Mouse (Mus musculus): ENCODE results near the gene Ssbp3. TPM values are rescaled to one million over a fixed set of nuclear protein-coding genes. Genes with fewer than 3 reads are reported as not detected.

Gene Ssbp3
- polyA plus RNA-seq, 1 experiment from 2014 or later, result 43.3 TPM

- Histone ChIP-seq H3K9ac (ENCODE audit: low read length) (no peak overlapping the region), H3K9me3 (ENCODE audit: control insufficient read depth, low read length) (no peaks in the 10 kb centered on the region; the same call in 1 of the 2 replicates), H3K4me1 (ENCODE audit: control insufficient read depth in 2 of 2, insufficient read depth in 2 of 2, low read length in 2 of 2) (no peaks in the 10 kb centered on the region), H3K36me3 (ENCODE audit: control insufficient read depth, insufficient read depth, low read length) (no peaks in the 10 kb centered on the region), H3K27me3 (ENCODE audit: control insufficient read depth, insufficient read depth, low read length) (no peaks in the 10 kb centered on the region), H3K27ac (replicated peaks in 1 of 2; ENCODE audit: control insufficient read depth in 1 of 2, insufficient read depth in 1 of 2, low read depth in 2 of 2, low read length in 2 of 2) (no peak overlapping the region), H3K4me2 (ENCODE audit: low read length) (no peak overlapping the region), H3K4me3 (ENCODE audit: control insufficient read depth in 1 of 2, insufficient read depth in 1 of 2, low read depth in 1 of 2, low read length in 2 of 2) (no peak overlapping the region)
- no peak for ATAC-seq (ENCODE audit: insufficient number of reproducible peaks, insufficient read depth, low FRiP score, low read depth)
- WGBS, result 81% methylated on average over 8 of the region's 8 CpGs
Measured at GRCm38 (mm10) chr4:106896086-106896485, 14.4 kb upstream of the Ssbp3 start.

- H3K4me3 ChIP-seq (ENCODE audit: control insufficient read depth in 1 of 2, insufficient read depth in 1 of 2, low read depth in 1 of 2, low read length in 2 of 2), result no peak overlapping the region
- H3K4me2 ChIP-seq (ENCODE audit: low read length), result no peak overlapping the region
- no peak overlapping the region for H3K9ac ChIP-seq (ENCODE audit: low read length)
- 58% methylated on average over 5 of the region's 5 CpGs for WGBS
- no peak for ATAC-seq (ENCODE audit: insufficient number of reproducible peaks, insufficient read depth, low FRiP score, low read depth)
- H3K9me3 ChIP-seq (ENCODE audit: control insufficient read depth, low read length), result no peaks in the 10 kb centered on the region
- H3K27me3 ChIP-seq (ENCODE audit: control insufficient read depth, insufficient read depth, low read length), result no peaks in the 10 kb centered on the region
- H3K36me3 ChIP-seq (ENCODE audit: control insufficient read depth, insufficient read depth, low read length), result no peaks in the 10 kb centered on the region
- H3K4me1 ChIP-seq (ENCODE audit: control insufficient read depth in 2 of 2, insufficient read depth in 2 of 2, low read length in 2 of 2), result peaks cover 3 to 4% of the 10 kb centered on the region in 2 experiments; a peak in 1 of 4 replicates
- H3K27ac ChIP-seq (replicated peaks in 1 of 2; ENCODE audit: control insufficient read depth in 1 of 2, insufficient read depth in 1 of 2, low read depth in 2 of 2, low read length in 2 of 2), result no peak overlapping the region
Measured at GRCm38 (mm10) chr4:106898923-106899322, 11.6 kb upstream of the Ssbp3 start.

- Histone ChIP-seq H3K27me3 (ENCODE audit: control insufficient read depth, insufficient read depth, low read length) (no peaks in the 10 kb centered on the region), H3K36me3 (ENCODE audit: control insufficient read depth, insufficient read depth, low read length) (no peaks in the 10 kb centered on the region), H3K4me2 (ENCODE audit: low read length) (no peak overlapping the region), H3K4me3 (ENCODE audit: control insufficient read depth in 1 of 2, insufficient read depth in 1 of 2, low read depth in 1 of 2, low read length in 2 of 2) (no peak overlapping the region), H3K27ac (replicated peaks in 1 of 2; ENCODE audit: control insufficient read depth in 1 of 2, insufficient read depth in 1 of 2, low read depth in 2 of 2, low read length in 2 of 2) (no peak overlapping the region), H3K9ac (ENCODE audit: low read length) (no peak overlapping the region), H3K9me3 (ENCODE audit: control insufficient read depth, low read length) (no peaks in the 10 kb centered on the region), H3K4me1 (ENCODE audit: control insufficient read depth in 2 of 2, insufficient read depth in 2 of 2, low read length in 2 of 2) (peaks cover 3 to 4% of the 10 kb centered on the region in 2 experiments; a peak in 1 of 4 replicates)
- ATAC-seq (ENCODE audit: insufficient number of reproducible peaks, insufficient read depth, low FRiP score, low read depth), result no peak
- WGBS, result 81% methylated on average over 3 of the region's 3 CpGs
Measured at GRCm38 (mm10) chr4:106899471-106899870, 11.0 kb upstream of the Ssbp3 start.

GRCm38 (mm10) chr4:106900718-106901117, 9.8 kb upstream of the Ssbp3 start:
- Histone ChIP-seq H3K4me2 (ENCODE audit: low read length) (no peak overlapping the region), H3K4me1 (ENCODE audit: control insufficient read depth in 2 of 2, insufficient read depth in 2 of 2, low read length in 2 of 2) (peaks cover 3 to 4% of the 10 kb centered on the region in 2 experiments; a peak in 1 of 4 replicates), H3K9me3 (ENCODE audit: control insufficient read depth, low read length) (no peaks in the 10 kb centered on the region), H3K27me3 (ENCODE audit: control insufficient read depth, insufficient read depth, low read length) (no peaks in the 10 kb centered on the region), H3K36me3 (ENCODE audit: control insufficient read depth, insufficient read depth, low read length) (no peaks in the 10 kb centered on the region), H3K27ac (replicated peaks in 1 of 2; ENCODE audit: control insufficient read depth in 1 of 2, insufficient read depth in 1 of 2, low read depth in 2 of 2, low read length in 2 of 2) (no peak overlapping the region), H3K4me3 (ENCODE audit: control insufficient read depth in 1 of 2, insufficient read depth in 1 of 2, low read depth in 1 of 2, low read length in 2 of 2) (no peak overlapping the region), H3K9ac (ENCODE audit: low read length) (no peak overlapping the region)
- ATAC-seq (ENCODE audit: insufficient number of reproducible peaks, insufficient read depth, low FRiP score, low read depth), result no peak
- 35% methylated on average over 6 of the region's 6 CpGs for WGBS

GRCm38 (mm10) chr4:106901610-106902009, 8.9 kb upstream of the Ssbp3 start:
- H3K4me2 ChIP-seq (ENCODE audit: low read length), result no peak overlapping the region
- peaks cover 3 to 5% of the 10 kb centered on the region in 2 experiments; a peak in 2 of 4 replicates for H3K4me1 ChIP-seq (ENCODE audit: control insufficient read depth in 2 of 2, insufficient read depth in 2 of 2, low read length in 2 of 2)
- WGBS, result 81% methylated on average over 3 of the region's 3 CpGs
- H3K4me3 ChIP-seq (ENCODE audit: control insufficient read depth in 1 of 2, insufficient read depth in 1 of 2, low read depth in 1 of 2, low read length in 2 of 2), result no peak overlapping the region
- no peaks in the 10 kb centered on the region for H3K9me3 ChIP-seq (ENCODE audit: control insufficient read depth, low read length)
- H3K36me3 ChIP-seq (ENCODE audit: control insufficient read depth, insufficient read depth, low read length), result no peaks in the 10 kb centered on the region
- H3K9ac ChIP-seq (ENCODE audit: low read length), result no peak overlapping the region
- no peak for ATAC-seq (ENCODE audit: insufficient number of reproducible peaks, insufficient read depth, low FRiP score, low read depth)
- no peak overlapping the region for H3K27ac ChIP-seq (replicated peaks in 1 of 2; ENCODE audit: control insufficient read depth in 1 of 2, insufficient read depth in 1 of 2, low read depth in 2 of 2, low read length in 2 of 2)
- H3K27me3 ChIP-seq (ENCODE audit: control insufficient read depth, insufficient read depth, low read length), result no peaks in the 10 kb centered on the region

- Histone ChIP-seq H3K9ac (ENCODE audit: low read length) (no peak overlapping the region), H3K4me1 (ENCODE audit: control insufficient read depth in 2 of 2, insufficient read depth in 2 of 2, low read length in 2 of 2) (peaks cover 5 to 11% of the 10 kb centered on the region in 2 experiments), H3K9me3 (ENCODE audit: control insufficient read depth, low read length) (no peaks in the 10 kb centered on the region), H3K36me3 (ENCODE audit: control insufficient read depth, insufficient read depth, low read length) (no peaks in the 10 kb centered on the region), H3K4me2 (ENCODE audit: low read length) (no peak overlapping the region), H3K27me3 (ENCODE audit: control insufficient read depth, insufficient read depth, low read length) (no peaks in the 10 kb centered on the region), H3K4me3 (ENCODE audit: control insufficient read depth in 1 of 2, insufficient read depth in 1 of 2, low read depth in 1 of 2, low read length in 2 of 2) (no peak overlapping the region), H3K27ac (replicated peaks in 1 of 2; ENCODE audit: control insufficient read depth in 1 of 2, insufficient read depth in 1 of 2, low read depth in 2 of 2, low read length in 2 of 2) (no peak overlapping the region)
- no peak for ATAC-seq (ENCODE audit: insufficient number of reproducible peaks, insufficient read depth, low FRiP score, low read depth)
- WGBS, result 48% methylated on average over 8 of the region's 8 CpGs
Measured at GRCm38 (mm10) chr4:106902157-106902556, 8.3 kb upstream of the Ssbp3 start.

- Histone ChIP-seq H3K4me1 (ENCODE audit: control insufficient read depth in 2 of 2, insufficient read depth in 2 of 2, low read length in 2 of 2) (peaks cover 31 to 38% of the 10 kb centered on the region in 2 experiments), H3K36me3 (ENCODE audit: control insufficient read depth, insufficient read depth, low read length) (no peaks in the 10 kb centered on the region), H3K9me3 (ENCODE audit: control insufficient read depth, low read length) (no peaks in the 10 kb centered on the region), H3K27me3 (ENCODE audit: control insufficient read depth, insufficient read depth, low read length) (no peaks in the 10 kb centered on the region), H3K4me3 (ENCODE audit: control insufficient read depth in 1 of 2, insufficient read depth in 1 of 2, low read depth in 1 of 2, low read length in 2 of 2) (no peak overlapping the region), H3K4me2 (ENCODE audit: low read length) (no peak overlapping the region), H3K27ac (replicated peaks in 1 of 2; ENCODE audit: control insufficient read depth in 1 of 2, insufficient read depth in 1 of 2, low read depth in 2 of 2, low read length in 2 of 2) (no peak overlapping the region), H3K9ac (ENCODE audit: low read length) (no peak overlapping the region)
- ATAC-seq (ENCODE audit: insufficient number of reproducible peaks, insufficient read depth, low FRiP score, low read depth), result no peak
- 92% methylated on average over 3 of the region's 3 CpGs for WGBS
Measured at GRCm38 (mm10) chr4:106905898-106906297, 4.6 kb upstream of the Ssbp3 start.

Data from heart, embryonic 14.5 days (tissue).